Mouse (Mus musculus) small intestine, adult 2 months (tissue): Measurements from ENCODE around the gene Atg9b.

Experiments
- CTCF ChIP-seq: fragments of 200-500 bp; IDR thresholded peaks from 2 replicates; pipeline ENCODE4 v1.5.1; 2012; ENCODE audit warnings: low read depth, mild to moderate bottlenecking, control low read depth, inconsistent platforms, low read length, moderate library complexity, mixed read lengths; ENCODE audit not compliant: insufficient replicate concordance, insufficient read length; ENCODE audit errors: extremely low read depth
- POLR2A ChIP-seq: fragments of 200-500 bp; IDR thresholded peaks from 2 replicates; pipeline ENCODE4 v1.6.1; 2012; ENCODE audit warnings: low read depth, mild to moderate bottlenecking, control low read depth, inconsistent platforms, low read length, moderate library complexity

GRCm38 (mm10) chr5:24392724-24393123, 781 bp upstream of the Atg9b start:
- TF ChIP-seq CTCF (no peak), POLR2A (no peak)
